Mouse (Mus musculus): ENCODE measurements around the gene Rpl9-ps1.

The Rpl9-ps1 gene

DNA sequence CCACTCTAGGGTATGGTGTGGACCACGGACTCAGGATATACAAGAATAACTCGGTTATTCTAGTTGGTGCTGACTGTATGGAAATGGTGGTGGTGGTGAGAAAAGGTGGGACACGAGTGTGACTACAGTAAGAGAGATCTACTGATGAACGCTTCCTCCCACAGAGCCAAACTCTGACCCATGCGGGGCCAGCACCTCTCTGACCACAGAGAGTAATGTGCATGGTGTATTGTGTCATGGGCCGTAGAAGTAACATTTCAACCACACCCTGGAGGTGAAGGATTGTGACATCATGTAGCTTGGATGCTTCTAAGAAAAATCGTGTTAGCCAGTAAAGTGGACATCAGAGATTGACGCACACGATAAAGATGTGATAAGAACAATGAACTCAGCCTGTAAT is 16.6 kb downstream of the Rpl9-ps1 start:
- no peak for ATAC-seq (ENCODE audit: insufficient number of reproducible peaks, low FRiP score, low TSS enrichment)

DNA sequence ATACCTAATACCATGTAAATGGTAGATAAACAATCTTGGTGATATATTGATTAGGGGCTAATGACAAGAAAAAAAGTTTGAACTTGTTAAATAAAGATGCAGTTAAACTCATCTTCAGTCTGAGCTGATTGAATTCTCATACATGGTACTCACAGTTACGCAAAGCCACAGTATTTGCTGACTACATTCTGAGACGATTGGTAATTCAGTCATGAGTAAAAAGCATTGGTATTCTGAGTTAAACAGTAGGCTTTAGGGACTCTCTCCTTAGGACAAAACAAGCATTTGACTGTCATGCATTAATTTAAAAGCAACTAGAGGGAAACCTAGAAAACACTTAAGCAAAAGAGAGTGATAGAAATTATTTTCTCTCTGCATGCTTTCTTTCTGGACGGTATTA is 21.8 kb downstream of the Rpl9-ps1 start:
- no peak for ATAC-seq (ENCODE audit: insufficient number of reproducible peaks, low FRiP score, low TSS enrichment)

DNA sequence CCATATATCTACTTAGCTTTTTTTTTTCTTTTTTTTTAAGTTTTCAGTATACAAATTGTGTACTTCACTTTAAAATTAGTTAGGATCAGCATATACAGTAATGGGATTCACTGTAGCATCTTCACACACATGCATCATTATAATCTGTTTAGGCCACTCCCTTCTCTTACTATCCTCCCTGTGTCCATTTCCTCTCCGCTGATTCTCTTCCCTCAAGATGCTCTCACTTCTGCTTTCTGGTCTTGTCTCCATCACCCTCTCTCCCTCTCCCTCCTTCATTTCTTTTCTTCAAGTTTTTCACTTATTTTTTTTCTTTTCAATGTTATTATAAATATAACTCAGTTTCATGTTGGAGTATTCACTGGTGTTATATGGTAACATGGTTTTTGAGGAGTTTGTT is 26.4 kb downstream of the Rpl9-ps1 start:
- no peak for ATAC-seq (ENCODE audit: insufficient number of reproducible peaks, low FRiP score, low TSS enrichment)

DNA sequence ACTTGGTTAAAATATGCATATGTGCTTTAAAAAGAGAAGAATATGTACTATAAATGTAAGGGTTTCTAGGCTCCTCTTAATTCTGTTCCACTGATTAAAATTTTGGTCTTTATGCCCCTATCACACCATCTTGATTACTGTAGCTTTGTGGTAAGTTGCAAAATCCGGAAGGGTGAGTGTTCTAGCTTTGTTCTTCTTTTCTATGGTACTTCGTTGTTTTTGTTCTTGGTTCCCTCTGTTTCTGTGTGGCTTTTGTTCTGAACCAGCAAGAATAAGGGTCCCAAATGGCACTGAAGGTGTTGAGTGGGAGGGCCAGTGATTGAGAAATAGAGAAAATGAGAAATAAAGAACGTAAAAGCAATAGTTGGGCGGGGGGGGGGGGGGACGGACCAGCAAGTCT is 27.2 kb downstream of the Rpl9-ps1 start:
- no peak for ATAC-seq (ENCODE audit: insufficient number of reproducible peaks, low FRiP score, low TSS enrichment)

DNA sequence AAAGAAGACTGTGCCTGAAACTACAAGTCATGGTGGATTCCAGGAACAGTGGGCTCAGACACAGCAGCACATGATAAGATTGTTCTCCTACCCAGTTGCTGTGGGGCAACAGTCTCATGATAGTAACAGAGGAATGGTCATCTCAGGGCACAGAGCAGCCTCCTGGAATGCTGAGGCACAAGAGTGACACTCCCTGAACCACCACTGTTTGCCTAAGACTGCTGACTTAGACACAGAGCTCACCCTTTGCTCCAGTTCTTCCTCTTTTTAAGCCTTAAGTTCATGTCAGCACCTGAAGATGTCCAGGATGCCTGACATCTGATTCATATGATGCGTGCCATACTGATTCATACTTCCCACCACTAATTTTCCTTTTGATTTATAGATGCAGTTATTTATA is 28.8 kb downstream of the Rpl9-ps1 start:
- ATAC-seq (ENCODE audit: insufficient number of reproducible peaks, low FRiP score, low TSS enrichment) = no peak

DNA sequence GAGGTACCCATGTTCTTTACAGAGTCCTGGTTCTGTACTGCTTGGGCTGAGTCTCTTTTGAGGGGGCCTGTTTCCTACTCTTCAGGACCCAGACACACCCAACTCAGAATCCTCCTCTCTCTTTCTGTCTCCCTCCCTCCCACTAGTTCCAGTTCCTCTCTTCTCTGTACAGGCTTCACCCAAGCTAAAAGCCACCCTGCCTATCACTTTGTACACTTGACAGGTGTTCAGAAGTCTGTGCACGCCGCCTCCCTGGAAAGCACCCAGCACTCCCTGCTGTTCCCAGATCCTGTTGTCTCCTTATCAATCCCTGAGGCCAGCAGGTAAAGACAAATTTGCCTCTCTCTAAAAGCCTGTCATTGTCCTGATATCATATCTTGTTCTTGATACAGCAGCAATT is 34.5 kb downstream of the Rpl9-ps1 start:
- ATAC-seq (ENCODE audit: insufficient number of reproducible peaks, low FRiP score, low TSS enrichment) = no peak

DNA sequence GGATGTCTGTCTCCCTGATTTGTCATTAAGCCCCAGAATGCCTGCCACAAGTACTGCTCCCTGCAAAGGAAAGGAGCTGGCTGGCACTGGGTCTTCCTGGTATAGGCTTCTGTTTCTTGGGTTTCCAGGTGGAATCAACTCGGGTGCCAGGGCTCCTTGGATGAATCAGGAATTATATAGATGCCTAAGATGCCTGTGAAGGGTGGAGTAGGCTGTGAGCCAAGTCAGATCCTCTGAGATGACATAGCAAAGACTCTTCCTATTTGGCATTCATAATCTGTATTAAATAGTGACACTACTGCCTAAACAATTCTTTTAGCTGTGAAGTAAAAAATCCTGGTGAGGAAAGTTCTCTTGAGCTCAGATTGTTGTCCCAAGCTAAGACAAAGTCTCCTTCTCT is 39.0 kb downstream of the Rpl9-ps1 start:
- ATAC-seq (ENCODE audit: insufficient number of reproducible peaks, low FRiP score, low TSS enrichment) = no peak

DNA sequence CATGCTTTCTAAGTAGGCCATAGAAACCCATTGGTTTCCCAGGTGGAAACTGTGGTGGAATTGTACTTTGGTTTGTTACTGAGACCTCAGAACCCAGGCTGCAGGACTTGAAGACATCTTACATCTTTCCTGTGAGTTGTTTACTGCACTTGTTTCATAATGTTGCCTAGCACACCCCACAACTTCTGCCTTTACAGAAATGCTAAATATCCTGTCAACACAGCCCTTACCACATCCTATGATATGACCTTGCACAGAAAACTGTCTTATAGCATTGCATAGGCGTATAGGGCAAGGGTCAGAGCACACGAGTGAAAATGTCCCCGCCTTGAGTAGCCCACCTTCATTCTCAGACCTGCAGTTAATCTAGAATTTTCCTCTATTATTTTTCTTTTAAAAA is 39.9 kb downstream of the Rpl9-ps1 start:
- ATAC-seq (ENCODE audit: insufficient number of reproducible peaks, low FRiP score, low TSS enrichment) = no peak

DNA sequence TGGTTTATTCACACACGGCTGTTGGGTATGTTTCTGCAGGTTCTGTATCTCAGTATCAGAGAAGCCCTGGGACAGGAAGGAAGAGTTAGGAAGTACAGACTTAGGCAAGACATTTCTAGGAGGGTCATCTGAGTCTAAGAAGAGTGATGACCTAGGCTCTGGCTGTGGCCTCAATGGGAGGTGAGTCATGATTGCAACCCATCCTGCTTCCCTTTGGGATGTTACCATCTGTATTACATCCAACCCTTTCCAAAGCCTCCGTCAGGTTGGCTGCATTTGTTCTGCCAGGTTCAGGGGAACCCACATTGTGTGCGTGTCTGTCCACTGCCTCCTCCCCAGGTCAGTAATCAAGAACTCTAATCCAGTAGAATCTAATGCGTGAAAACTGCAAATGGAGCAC is 40.7 kb downstream of the Rpl9-ps1 start:
- ATAC-seq (ENCODE audit: insufficient number of reproducible peaks, low FRiP score, low TSS enrichment) = no peak

DNA sequence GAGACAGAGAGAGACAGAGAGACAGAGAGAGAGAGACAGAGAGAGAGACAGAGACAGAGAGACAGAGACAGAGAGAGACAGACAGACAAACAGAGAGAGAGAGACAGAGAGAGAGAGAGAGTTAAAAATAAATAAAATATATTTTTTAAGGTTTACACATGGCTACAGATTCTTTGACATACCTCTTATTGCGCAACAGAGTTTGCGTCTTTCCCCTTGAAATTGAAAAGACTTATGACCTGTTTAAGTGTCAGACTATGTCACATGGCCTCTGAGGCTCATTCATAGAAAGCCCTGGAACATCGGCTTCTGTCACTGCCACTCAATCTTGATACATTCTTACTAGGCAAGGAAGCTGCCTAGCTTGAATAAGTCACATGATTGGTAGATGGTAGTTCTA is 42.0 kb downstream of the Rpl9-ps1 start:
- ATAC-seq (ENCODE audit: insufficient number of reproducible peaks, low FRiP score, low TSS enrichment) = no peak

DNA sequence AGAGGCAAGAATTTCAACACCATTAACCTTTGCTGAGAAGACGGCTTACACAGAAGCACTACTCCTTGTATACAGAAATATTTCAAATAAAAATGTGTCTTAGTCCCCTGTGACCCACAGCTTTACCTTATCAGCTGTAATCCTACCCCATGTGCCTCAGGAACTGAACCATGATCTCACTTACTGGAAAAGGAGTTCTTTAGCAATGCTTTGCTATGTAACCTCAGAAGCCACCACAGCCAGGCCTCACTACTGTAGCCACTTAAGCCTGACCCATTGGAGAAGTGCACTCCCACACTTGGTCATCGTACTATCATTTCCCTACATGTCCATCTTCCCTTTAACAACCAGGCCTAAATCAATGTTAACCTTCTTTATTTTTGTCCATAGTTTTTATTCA is 44.8 kb downstream of the Rpl9-ps1 start:
- ATAC-seq (ENCODE audit: insufficient number of reproducible peaks, low FRiP score, low TSS enrichment) = no peak

DNA sequence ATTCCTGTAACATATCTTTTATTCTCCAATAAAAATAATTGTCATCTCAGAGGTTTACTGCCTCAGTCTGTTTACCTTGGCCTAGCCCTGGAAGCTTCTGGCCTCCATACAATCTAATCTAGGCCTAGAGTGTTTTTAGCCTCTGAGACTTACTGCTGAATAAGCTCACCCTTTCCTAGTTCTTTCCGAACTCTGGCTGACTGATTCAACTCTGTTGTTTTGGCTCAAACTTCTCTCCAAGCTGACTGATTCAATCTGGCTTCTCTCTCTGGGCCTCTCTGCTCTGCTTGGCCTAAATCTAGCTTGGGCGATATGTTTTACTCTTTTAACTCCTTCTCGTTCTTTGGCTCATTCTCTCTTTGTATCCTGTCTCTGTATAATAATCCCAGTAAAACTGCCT is 46.4 kb downstream of the Rpl9-ps1 start:
- ATAC-seq (ENCODE audit: insufficient number of reproducible peaks, low FRiP score, low TSS enrichment) = no peak

DNA sequence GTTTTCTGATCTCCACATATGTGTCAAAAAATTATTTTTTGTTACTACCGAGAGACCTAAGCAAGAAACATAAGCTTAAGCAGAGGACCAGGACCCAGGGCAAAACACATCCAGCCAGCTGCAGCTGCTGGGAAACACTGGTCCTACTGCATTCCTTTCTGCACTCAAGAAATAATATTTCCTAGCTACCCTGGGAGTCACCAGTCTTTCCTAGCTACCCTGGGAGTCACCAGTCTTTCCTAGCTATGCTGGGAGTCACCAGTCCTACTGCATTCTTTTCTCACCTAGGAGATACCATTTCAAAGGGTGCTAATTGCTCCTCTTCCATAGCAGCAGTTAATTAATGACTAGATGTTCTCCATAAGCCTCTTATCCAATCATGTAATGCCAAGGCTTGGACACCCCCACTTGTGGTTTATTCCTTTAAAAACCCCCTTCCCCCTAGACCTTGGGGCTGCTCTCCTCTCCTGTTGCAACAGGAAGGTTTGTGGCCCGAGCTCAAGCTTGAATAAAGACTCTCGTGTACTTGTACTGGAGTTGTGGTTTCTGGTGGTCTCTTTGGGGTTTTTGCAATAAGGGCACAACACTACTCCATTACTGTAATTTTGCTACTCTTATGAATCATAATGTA is 47.1 kb downstream of the Rpl9-ps1 start:
- no peak for ATAC-seq (ENCODE audit: insufficient number of reproducible peaks, low FRiP score, low TSS enrichment)

DNA sequence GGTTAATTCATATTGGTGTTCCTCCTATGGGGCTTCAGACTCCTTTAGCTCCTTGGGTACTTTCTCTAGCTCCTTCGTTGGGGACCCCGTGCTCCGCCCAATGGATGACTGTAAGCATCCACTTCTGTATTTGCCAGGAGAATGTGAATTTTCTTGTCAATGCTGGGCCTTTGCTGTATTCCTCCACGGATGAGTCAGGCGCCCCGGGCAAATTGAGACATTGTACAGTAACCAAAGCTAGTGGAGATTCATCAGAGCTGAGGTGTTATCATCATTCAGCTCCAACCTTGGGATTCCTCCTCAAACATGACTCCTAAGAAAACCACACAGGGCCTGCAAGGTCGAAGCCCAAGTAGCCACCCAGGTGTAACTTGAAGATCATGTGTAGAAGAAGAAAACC is 47.6 kb downstream of the Rpl9-ps1 start:
- no peak for ATAC-seq (ENCODE audit: insufficient number of reproducible peaks, low FRiP score, low TSS enrichment)

DNA sequence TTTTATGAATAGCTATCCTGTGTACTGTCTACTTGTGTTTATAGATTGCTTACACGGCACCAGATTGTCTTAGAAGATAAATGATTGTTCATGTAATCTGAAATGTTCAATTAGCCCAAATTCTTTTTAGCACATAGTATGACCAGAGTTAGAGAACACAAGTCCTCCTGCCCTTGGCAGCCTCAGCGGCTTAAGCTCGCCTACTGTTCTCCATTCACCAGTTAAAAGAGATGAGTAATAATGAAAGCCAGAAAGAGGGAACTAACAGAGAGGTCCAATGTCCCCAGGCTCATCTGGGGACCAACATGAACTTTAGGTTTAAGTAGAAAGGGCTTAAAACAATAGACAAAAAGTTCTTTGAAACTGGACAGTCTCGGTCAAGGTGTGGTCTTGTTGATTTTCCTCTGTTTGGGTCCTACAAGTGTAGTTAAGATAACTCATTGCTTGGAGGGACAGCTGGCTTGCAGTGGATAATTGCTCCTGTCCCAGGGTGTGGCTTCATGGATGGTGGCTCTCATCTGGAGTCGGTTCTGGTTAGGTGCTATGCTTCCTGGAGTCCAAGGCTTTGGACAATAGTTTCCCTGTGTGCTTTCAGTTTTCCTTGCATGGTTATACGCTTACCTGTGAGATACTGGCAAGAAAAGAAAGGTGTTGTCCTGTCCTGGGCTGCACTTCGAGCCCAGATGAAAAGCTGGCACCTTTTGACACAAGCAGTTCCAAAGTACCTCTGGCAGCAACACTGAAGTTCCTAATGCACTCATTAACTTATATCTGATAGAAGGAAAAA is 49.6 kb downstream of the Rpl9-ps1 start:
- ATAC-seq (ENCODE audit: insufficient number of reproducible peaks, low FRiP score, low TSS enrichment) = no peak

Data from cerebellum, adult (tissue).